Mouse (Mus musculus): ENCODE results near the gene Mmp2. TPM values are rescaled to one million over a fixed set of nuclear protein-coding genes. Genes with fewer than 3 reads are reported as not detected.
A peak's percentile ranks its signal among the peaks of the same experiment; 100 is the strongest.
"Not testable (repeated sequence)": the region's sequence is repeated elsewhere in the genome, so short reads cannot be mapped to it uniquely, and the experiment has no call there.

Gene Mmp2
- polyA plus RNA-seq, 1 experiment, result 29.7 TPM

- TF ChIP-seq CTCF (IDR thresholded peaks at IDR 0.05; ENCODE audit: borderline replicate concordance, extremely low read depth, insufficient read depth, insufficient read length), result no peak
- TF ChIP-seq POLR2A (IDR thresholded peaks at IDR 0.05; ENCODE audit: borderline replicate concordance, extremely low read depth, insufficient read depth, insufficient read length, poor library complexity, severe bottlenecking), result no peak
Observed at GRCm38 (mm10) chr8:92858475-92859182, 31.5 kb downstream of the Mmp2 start.

GRCm38 (mm10) chr8:92861977-92862376 is 34.9 kb downstream of the Mmp2 start:
- TF ChIP-seq CTCF (IDR thresholded peaks at IDR 0.05; ENCODE audit: borderline replicate concordance, extremely low read depth, insufficient read depth, insufficient read length), result no peak
- no peak for TF ChIP-seq POLR2A (IDR thresholded peaks at IDR 0.05; ENCODE audit: borderline replicate concordance, extremely low read depth, insufficient read depth, insufficient read length, poor library complexity, severe bottlenecking)
- DNase-seq (ENCODE audit: low read depth), result no peak

More at GRCm38 (mm10) chr8:92858475-92859182, 31.5 kb downstream of the Mmp2 start:
- DNase-seq (ENCODE audit: low read depth), result peak; percentile 42

- TF ChIP-seq CTCF (IDR thresholded peaks at IDR 0.05; ENCODE audit: borderline replicate concordance, extremely low read depth, insufficient read depth, insufficient read length) (no peak), POLR2A (IDR thresholded peaks at IDR 0.05; ENCODE audit: borderline replicate concordance, extremely low read depth, insufficient read depth, insufficient read length, poor library complexity, severe bottlenecking) (no peak)
- peak; percentile 59 for DNase-seq (ENCODE audit: low read depth)
Observed at GRCm38 (mm10) chr8:92870281-92870680, 43.2 kb downstream of the Mmp2 start.

- DNase-seq (ENCODE audit: low read depth), result peak; percentile 62
- TF ChIP-seq CTCF (IDR thresholded peaks at IDR 0.05; ENCODE audit: borderline replicate concordance, extremely low read depth, insufficient read depth, insufficient read length), result no peak
- no peak for TF ChIP-seq POLR2A (IDR thresholded peaks at IDR 0.05; ENCODE audit: borderline replicate concordance, extremely low read depth, insufficient read depth, insufficient read length, poor library complexity, severe bottlenecking)
Observed at GRCm38 (mm10) chr8:92872063-92872759, 45.1 kb downstream of the Mmp2 start.

GRCm38 (mm10) chr8:92875795-92876194 is 48.7 kb downstream of the Mmp2 start:
- peak; percentile 45 for DNase-seq (ENCODE audit: low read depth)

GRCm38 (mm10) chr8:92881247-92881646 is 54.2 kb downstream of the Mmp2 start:
- DNase-seq (ENCODE audit: low read depth), result no peak
- no peak for TF ChIP-seq CTCF (IDR thresholded peaks at IDR 0.05; ENCODE audit: borderline replicate concordance, extremely low read depth, insufficient read depth, insufficient read length)
- no peak for TF ChIP-seq POLR2A (IDR thresholded peaks at IDR 0.05; ENCODE audit: borderline replicate concordance, extremely low read depth, insufficient read depth, insufficient read length, poor library complexity, severe bottlenecking)

More at GRCm38 (mm10) chr8:92875795-92876194, 48.7 kb downstream of the Mmp2 start:
- TF ChIP-seq POLR2A (IDR thresholded peaks at IDR 0.05; ENCODE audit: borderline replicate concordance, extremely low read depth, insufficient read depth, insufficient read length, poor library complexity, severe bottlenecking) (no peak), CTCF (IDR thresholded peaks at IDR 0.05; ENCODE audit: borderline replicate concordance, extremely low read depth, insufficient read depth, insufficient read length) (no peak)

- peak; percentile 35 for DNase-seq (ENCODE audit: low read depth)
- TF ChIP-seq POLR2A (IDR thresholded peaks at IDR 0.05; ENCODE audit: borderline replicate concordance, extremely low read depth, insufficient read depth, insufficient read length, poor library complexity, severe bottlenecking) (no peak), CTCF (IDR thresholded peaks at IDR 0.05; ENCODE audit: borderline replicate concordance, extremely low read depth, insufficient read depth, insufficient read length) (peak; percentile 17; the same call in 1 of the 2 replicates)
Observed at GRCm38 (mm10) chr8:92883771-92884170, 56.7 kb downstream of the Mmp2 start.

GRCm38 (mm10) chr8:92892216-92892615 is 65.1 kb downstream of the Mmp2 start:
- not testable (repeated sequence) for DNase-seq (ENCODE audit: low read depth)

- TF ChIP-seq POLR2A (IDR thresholded peaks at IDR 0.05; ENCODE audit: borderline replicate concordance, extremely low read depth, insufficient read depth, insufficient read length, poor library complexity, severe bottlenecking) (no peak), CTCF (IDR thresholded peaks at IDR 0.05; ENCODE audit: borderline replicate concordance, extremely low read depth, insufficient read depth, insufficient read length) (no peak)
- DNase-seq (ENCODE audit: low read depth), result no peak
Observed at GRCm38 (mm10) chr8:92893870-92894269, 66.8 kb downstream of the Mmp2 start.

- DNase-seq (ENCODE audit: low read depth), result no peak
- TF ChIP-seq POLR2A (IDR thresholded peaks at IDR 0.05; ENCODE audit: borderline replicate concordance, extremely low read depth, insufficient read depth, insufficient read length, poor library complexity, severe bottlenecking) (no peak), CTCF (IDR thresholded peaks at IDR 0.05; ENCODE audit: borderline replicate concordance, extremely low read depth, insufficient read depth, insufficient read length) (no peak)
Observed at GRCm38 (mm10) chr8:92895053-92895452, 68.0 kb downstream of the Mmp2 start.

- TF ChIP-seq POLR2A (IDR thresholded peaks at IDR 0.05; ENCODE audit: borderline replicate concordance, extremely low read depth, insufficient read depth, insufficient read length, poor library complexity, severe bottlenecking) (no peak), CTCF (IDR thresholded peaks at IDR 0.05; ENCODE audit: borderline replicate concordance, extremely low read depth, insufficient read depth, insufficient read length) (no peak)
- DNase-seq (ENCODE audit: low read depth), result no peak
Observed at GRCm38 (mm10) chr8:92896056-92896455, 69.0 kb downstream of the Mmp2 start.

GRCm38 (mm10) chr8:92896611-92897010 is 69.5 kb downstream of the Mmp2 start:
- DNase-seq (ENCODE audit: low read depth), result no peak
- TF ChIP-seq CTCF (IDR thresholded peaks at IDR 0.05; ENCODE audit: borderline replicate concordance, extremely low read depth, insufficient read depth, insufficient read length), result no peak
- TF ChIP-seq POLR2A (IDR thresholded peaks at IDR 0.05; ENCODE audit: borderline replicate concordance, extremely low read depth, insufficient read depth, insufficient read length, poor library complexity, severe bottlenecking), result no peak
